Mouse (Mus musculus) monocyte, adult 5-6 weeks (primary cell): ENCODE measurements around the gene Ccdc107. TPM values are rescaled to one million over a fixed set of nuclear protein-coding genes. Genes with fewer than 3 reads are reported as not detected.

Experiments used
- ATAC-seq: fragments of 153-309, 156-312 bp; replicated peaks from 2 replicates; pipeline ENCODE4 v1.8.0; 2017; ENCODE audit warnings: mild to moderate bottlenecking; ENCODE audit not compliant: low TSS enrichment, insufficient number of reproducible peaks, severe bottlenecking, poor library complexity, low FRiP score
- total RNA-seq: library from RNA; stranded (forward); fragments of 200-1000, 200-491, 200-594 nt; gene quantifications from 3 replicates; pipeline ENCODE4 v1.2.3, GENCODE M21; 2017

Ccdc107 gene
- total RNA-seq, 1 experiment from 2014 or later: 29.3 TPM

- no peak for ATAC-seq
Observed at GRCm38 (mm10) chr4:43506536-43507185, 14.0 kb downstream of the Ccdc107 start, which contains the start of gene Car9. Car9 (plus strand) TSS chr4:43506966.

DNA sequence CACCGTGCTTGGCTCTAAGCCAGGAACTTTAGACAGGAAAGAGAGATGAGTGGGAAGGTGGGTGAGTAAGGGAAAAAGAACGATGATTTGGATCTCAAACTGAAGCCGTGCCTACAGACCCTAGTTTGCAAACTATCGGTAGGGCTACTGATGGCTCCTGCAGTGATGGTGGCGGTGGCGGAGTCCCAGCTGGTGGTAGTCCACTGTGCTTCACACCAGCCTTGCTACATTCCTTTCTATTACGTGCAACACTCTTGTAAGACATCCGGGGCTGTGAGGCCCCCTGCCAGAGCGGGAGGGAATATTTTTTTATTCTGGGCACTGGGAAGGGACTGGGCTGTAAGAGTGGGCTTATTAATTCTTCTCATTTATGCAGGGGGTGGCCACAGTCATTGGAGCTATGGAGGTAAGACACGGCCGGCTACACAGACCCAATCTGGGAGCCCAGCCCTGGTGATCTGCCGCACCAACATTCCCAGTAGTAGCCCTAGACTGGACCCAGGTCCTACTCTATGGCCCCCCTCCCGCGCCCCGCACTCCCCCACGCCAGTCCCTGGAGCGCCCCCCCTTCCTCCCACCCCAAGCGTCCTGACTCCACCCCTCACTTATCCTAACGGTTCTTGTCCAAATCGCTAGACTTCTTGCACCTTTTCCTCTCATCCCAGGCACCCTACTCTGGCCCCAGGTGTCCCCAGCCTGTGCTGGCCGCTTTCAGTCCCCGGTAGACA is 15.4 kb downstream of the Ccdc107 start:
- no peak for ATAC-seq

- ATAC-seq: peak; percentile 92
Observed at GRCm38 (mm10) chr4:43508666-43508997, 15.9 kb downstream of the Ccdc107 start.

DNA sequence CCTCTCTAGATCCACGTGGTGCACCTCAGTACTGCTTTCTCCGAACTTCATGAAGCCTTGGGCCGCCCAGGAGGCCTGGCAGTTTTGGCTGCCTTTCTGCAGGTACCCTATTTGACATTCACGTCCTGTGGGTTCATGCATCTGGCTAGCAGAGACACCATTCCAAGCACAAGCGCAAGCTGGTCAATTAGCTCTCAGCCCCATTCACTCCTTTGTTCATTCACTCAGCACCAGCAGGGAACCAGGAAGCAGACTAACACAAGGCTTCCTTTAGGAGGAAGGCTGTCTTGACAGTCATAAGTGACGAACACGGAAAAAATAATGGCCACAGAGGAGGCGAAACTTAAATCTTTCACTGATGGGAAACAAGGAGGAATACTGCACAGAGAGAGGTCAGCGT is 16.4 kb downstream of the Ccdc107 start:
- ATAC-seq: 0 out of 2 replicates have a peak, but pooled peaks have one; percentile 1

DNA sequence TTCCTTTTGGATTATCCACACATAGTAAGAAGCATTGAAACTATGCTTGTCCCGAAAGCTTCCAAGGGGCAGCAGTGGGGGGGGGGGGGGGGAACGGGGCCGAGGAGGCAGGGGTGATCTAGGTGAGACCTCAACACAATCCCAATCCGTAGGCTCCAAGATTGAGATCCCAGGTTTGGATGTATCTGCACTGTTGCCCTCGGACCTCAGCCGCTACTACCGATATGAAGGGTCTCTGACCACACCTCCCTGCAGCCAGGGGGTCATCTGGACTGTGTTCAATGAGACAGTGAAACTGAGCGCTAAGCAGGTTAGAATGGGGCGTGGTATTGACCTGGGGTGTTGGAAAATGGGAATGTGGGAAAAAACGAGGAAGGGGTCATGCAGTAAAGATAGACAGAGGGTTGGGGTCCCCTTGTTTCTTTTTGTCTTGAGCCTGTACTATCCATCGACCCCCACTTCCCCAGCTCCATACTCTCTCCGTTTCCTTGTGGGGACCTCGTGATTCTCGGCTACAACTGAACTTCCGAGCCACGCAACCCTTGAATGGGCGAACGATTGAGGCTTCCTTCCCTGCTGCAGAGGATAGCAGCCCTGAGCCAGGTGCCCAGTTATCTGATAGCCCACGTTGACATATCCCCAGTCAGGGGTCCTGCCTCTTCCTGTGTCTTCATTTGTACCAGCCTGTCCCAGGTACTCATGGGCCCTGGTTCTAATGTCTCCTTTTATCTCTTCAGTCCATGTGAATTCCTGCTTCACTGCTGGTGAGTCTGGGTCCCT is 19.2 kb downstream of the Ccdc107 start:
- no peak for ATAC-seq

DNA sequence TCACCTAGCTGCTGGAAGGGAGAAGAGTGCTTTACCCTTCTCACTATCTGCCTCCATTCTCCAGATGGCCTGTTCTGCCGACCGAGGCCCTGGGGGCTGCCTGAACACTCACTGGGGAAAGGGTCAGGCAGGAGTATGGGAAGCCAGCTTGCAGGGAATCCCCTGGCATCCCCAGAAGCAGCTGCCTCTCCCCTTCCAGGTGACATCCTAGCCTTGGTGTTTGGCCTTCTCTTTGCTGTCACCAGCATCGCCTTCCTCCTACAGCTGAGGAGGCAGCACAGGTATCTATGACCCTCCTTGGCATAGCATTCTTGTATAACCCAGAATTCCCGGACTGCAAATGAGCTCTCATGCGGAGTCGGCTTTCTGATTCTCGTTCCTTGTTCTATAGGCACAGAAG is 20.0 kb downstream of the Ccdc107 start:
- ATAC-seq: no peak

DNA sequence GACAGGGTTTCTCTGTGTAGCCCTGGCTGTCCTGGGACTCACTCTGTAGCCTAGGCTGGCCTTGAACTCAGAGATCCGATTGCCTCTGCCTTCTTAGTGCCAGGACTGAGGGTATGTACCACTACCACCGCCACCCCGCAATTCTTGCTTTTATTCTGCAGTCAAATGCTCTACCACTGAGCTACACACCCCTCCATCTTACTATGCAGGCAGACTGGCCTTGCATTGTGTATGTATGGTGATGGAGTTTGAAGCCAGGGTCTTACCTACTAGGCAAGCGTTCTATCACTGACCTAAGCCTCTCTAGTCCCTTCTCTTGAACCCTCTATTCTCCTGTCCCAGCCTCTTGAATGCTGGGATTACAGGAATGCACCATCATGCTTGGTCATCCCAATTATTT is 20.6 kb downstream of the Ccdc107 start:
- ATAC-seq: no peak

DNA sequence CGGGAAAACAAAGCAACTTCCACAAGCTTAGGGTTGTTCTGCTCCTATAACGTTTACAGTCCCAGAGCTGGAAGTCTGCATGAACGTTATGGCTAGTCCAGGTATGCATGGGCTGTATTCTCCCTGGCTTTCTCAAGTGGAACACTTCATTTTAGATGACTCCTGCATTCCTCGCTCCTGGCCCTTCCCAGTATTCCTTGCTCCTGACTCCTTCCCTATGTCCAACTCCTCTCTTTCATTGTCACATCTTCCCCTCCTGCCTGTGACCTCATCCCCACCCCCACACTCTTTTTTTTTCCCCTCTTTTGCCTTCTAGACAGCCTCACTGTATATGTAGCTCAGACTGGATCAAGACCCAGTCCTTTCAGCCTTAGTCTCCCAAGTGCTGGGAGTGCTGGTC is 21.1 kb downstream of the Ccdc107 start:
- ATAC-seq: no peak

GRCm38 (mm10) chr4:43515764-43516708 is 23.3 kb downstream of the Ccdc107 start:
- ATAC-seq: no peak

DNA sequence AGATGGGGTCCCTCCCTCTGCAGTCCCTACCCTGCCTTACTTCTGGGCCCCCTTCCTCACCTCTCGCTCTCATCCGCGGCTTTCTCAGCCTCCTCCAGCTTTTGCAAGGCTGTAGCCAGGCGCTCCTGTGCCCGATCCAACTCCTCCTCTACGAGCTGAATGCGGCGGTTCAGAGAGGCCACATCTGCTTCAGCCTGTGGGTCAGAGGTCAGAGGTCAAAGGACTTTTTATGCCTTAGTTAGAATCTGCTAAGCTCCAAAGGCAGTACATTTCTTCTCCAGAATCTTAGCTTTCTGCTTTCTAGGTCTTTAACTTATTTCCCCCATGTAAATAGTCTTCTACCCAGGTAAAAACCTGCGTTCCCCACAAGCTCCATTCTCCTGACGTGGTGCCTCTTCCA is 26.9 kb downstream of the Ccdc107 start:
- ATAC-seq: no peak

DNA sequence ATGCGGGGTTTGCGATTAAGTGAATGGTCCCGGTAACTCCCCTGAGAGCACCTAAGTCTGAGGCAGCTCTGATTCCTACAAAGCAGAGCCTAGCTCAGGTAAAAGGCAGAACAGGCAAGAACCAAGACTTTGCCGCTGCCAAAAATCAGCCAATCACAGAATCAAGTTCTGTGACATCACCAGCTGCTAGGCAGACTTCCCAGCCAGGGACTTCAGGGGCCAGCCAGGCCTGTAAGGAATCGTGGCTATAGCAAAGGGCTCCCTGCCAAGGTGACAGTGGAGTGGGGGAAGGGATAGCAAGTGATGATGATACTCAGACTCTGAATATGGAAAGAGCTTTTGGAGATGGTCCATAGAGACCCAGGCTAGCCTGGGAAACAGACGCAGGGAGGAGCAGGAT is 27.3 kb downstream of the Ccdc107 start:
- ATAC-seq: peak; percentile 36; the same call in 1 of the 2 replicates

DNA sequence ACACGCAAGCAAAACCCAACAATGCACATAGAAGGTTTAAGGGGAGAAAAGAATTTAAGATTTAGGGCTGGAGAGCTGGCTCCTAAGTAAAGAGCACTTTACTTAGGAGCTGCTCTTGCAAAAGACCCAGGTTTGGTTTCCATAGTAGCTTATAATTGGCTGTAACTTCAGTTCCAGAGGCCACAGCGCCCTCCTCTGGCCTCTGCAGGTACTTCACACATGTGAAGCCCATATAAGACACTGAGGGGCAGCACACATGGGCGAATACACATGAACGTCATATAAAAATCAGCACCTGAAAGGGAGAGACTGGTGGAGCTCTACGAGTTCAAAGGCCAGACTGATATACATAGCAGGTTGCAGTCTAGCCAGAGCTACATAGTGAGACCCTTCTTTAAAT is 35.2 kb downstream of the Ccdc107 start:
- no peak for ATAC-seq

DNA sequence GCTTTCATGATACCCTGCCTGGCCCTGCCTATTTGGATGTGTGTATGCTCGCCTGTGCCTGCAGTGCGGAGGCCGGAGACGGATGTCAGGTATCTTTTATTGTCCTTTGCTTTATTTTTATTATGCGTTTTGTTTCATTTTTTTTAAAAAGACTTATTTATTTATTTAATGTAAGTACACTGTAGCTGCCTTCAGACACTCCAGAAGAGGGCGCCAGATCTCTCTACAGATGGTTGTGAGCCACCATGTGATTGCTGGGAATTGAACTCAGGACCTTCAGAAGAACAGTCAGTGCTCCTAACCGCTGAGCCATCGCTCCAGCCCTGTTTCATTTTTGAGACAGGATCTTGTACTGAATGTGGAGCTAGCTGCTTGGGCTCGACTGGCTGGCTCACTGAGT is 35.8 kb downstream of the Ccdc107 start:
- ATAC-seq: no peak

GRCm38 (mm10) chr4:43530081-43530501 is 37.4 kb downstream of the Ccdc107 start:
- no peak; the same call in 1 of the 2 replicates for ATAC-seq

- ATAC-seq: peak; percentile 65
Observed at GRCm38 (mm10) chr4:43530581-43530980, 37.9 kb downstream of the Ccdc107 start.

- ATAC-seq: no peak
Observed at GRCm38 (mm10) chr4:43533270-43533669, 40.6 kb downstream of the Ccdc107 start.

DNA sequence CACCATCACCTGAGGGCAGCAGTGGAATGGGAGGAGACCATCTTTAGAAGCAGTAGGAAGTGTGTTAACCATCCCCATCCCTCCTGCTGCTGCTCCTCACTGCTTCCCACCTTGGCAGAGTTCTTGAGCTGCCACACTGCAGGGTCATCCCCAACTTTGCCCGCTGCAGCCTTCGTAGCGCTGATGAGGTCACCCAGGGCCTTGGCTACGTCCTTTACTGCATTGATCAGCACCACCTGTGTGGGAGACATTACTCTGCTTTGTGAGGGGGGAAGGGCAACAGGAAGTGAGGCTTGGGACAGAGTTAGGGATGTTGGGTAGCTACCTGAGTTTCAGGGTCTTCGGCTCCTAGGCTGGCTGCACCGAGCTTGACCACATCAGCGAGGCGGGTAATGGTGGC is 42.9 kb downstream of the Ccdc107 start:
- ATAC-seq: no peak

DNA sequence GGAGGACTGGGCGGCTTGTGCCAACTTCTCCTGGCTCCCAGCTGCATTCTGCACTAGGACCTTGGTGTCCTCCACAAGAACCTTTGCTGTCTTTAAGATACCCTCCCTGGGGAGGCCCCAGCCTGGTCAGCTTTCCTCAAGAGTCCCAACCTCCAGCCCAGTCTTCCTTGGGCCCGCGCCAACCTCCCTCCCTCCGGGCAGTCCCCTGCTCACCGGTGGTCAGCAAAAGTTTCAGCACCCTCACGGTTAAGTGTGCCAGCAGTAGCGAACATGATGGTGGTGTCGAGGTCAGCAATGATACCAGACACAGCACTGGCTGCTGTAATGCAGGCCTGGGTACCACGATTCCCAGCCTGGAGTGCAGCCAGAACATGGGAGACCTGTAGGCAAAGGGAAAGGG is 43.3 kb downstream of the Ccdc107 start:
- no peak for ATAC-seq

DNA sequence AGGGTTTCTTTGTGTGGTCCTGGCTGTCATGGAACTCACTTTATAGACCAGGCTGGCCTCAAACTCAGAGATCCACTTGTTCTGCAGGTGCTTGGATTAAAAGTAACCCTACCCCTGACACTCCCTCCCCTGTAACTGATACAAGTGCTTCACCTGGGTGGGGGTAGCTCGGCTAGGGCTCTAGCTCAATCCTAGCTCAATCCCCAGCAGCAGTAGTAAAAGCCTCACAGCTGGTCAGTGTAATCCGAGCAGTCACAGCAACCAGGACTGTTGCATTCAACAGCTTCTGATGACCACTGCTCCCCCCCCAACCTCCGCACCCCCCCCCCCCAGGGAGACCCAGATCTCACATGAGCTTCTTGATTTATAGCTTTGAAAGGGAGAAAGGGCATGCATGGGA is 49.3 kb downstream of the Ccdc107 start:
- no peak for ATAC-seq
